Mouse (Mus musculus) thymus, adult 2 months (tissue): ENCODE measurements around the gene Olfr1016. TPM values are rescaled to one million over a fixed set of nuclear protein-coding genes. Genes with fewer than 3 reads are reported as not detected.

ENCODE experiments used
- DNase-seq: peaks from one replicate; pipeline ENCODE4 v3.0.0; 2021
- H3K27ac ChIP-seq: fragments of 200-500 bp; 2 replicates; pipeline ENCODE4 v1.5.1; 2012; ENCODE audit warnings: low read length, control low read depth; ENCODE audit not compliant: control insufficient read depth, insufficient read depth
- H3K27me3 ChIP-seq: fragments of 200-500 bp; 2 replicates; pipeline ENCODE4 v1.6.1; 2012; ENCODE audit warnings: mild to moderate bottlenecking, low read length, moderate library complexity, mixed read lengths; ENCODE audit not compliant: control insufficient read depth, insufficient read depth
- H3K36me3 ChIP-seq: fragments of 200-500 bp; 2 replicates; pipeline ENCODE4 v1.6.1; 2012; ENCODE audit warnings: mild to moderate bottlenecking, low read length, moderate library complexity; ENCODE audit not compliant: control insufficient read depth, insufficient read depth
- H3K4me1 ChIP-seq: fragments of 200-500 bp; replicated peaks from 2 replicates; pipeline ENCODE4 v1.6.1; 2012; ENCODE audit warnings: low read length; ENCODE audit not compliant: control insufficient read depth, insufficient read depth
- H3K4me3 ChIP-seq: fragments of 200-500 bp; 2 replicates; pipeline ENCODE4 v1.5.1; 2012; ENCODE audit warnings: mild to moderate bottlenecking, low read length, control low read depth, moderate library complexity; ENCODE audit not compliant: control insufficient read depth, insufficient read depth
- CTCF ChIP-seq: fragments of 200-500 bp; IDR thresholded peaks from 2 replicates; pipeline ENCODE4 v1.5.1; 2012; ENCODE audit warnings: mild to moderate bottlenecking, control low read depth, low read length, moderate library complexity, borderline replicate concordance; ENCODE audit not compliant: control insufficient read depth, poor library complexity, insufficient read depth; ENCODE audit errors: extremely low read depth
- POLR2A ChIP-seq: fragments of 200-500 bp; IDR thresholded peaks from 2 replicates; pipeline ENCODE4 v1.6.1; 2012; ENCODE audit warnings: mild to moderate bottlenecking, low read length, control low read depth, moderate library complexity; ENCODE audit not compliant: control insufficient read depth, poor library complexity, insufficient read depth; ENCODE audit errors: extremely low read depth
- WGBS: fragments of 180-500 bp; shearing (Covaris S2); methylation state at CpG from one replicate; pipeline ENCODE4 v1.1.7; 2018; 5-methylcytosine and 5-hydroxymethylcytosine counted together
- polyA plus RNA-seq: library from polyadenylated mRNA; depleted of rRNA; stranded (reverse); fragments of >200 nt; gene quantifications from 2 replicates; pipeline ENCODE4 v1.2.3, GENCODE M21; 2012; rRNA removed

The Olfr1016 gene
- polyA plus RNA-seq: not detected in 2 replicates

DNA sequence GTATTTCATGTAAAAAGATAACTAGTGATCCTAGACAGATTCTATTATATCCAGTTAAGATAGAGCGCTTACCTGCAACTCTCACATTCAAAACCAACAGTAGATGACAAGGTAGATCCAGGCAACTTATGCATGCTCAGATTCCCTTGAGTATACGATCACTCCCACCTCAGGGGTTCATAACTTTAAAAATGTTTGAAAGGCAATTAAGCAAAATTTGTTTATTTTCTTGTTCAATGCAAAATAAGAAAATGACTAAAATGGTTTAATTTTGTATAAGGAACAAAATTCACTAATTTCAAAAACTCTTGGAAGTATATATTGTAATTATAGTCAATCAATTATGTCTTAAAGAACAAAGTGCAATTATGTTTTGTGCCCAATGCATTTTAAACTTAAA, at the start of gene Olfr1016:
Olfr1016 (minus strand) TSS at position 101 of the 400 bp plus-strand sequence.
- no peaks in the 10 kb centered on the region for H3K27me3 ChIP-seq
- H3K4me3 ChIP-seq: no peak within 1 kb of the TSS
- TF ChIP-seq POLR2A (no peak), CTCF (no peak)
- H3K4me1 ChIP-seq: no peaks in the 10 kb centered on the region
- H3K36me3 ChIP-seq: no peaks in the 10 kb centered on the region
- H3K27ac ChIP-seq: no peak within 1 kb of the TSS
- WGBS: 95% methylated on average over 2 of the region's 2 CpGs
- DNase-seq: no peak

DNA sequence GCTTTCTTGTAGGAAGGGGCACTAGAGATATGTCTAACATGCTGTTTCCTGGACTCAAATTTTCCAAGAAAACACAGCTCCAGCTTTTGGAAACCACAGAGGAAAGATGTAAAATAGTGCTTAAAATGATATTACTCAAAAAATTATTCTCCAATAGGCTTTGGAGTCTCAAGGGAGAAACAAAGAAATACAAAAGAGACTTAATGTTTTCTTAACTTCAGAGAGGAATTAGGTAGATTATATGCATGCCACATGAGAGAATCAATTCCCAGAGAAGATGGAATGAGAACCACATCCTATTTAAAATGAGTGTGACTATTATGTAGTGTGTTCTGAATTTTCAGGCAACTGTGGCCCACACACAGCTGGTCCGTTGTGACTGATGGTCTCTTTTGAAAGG, 44.4 kb upstream of the Olfr1016 start, which contains the start of gene Olfr1020:
Olfr1020 (plus strand) TSS at position 301 of the 400 bp plus-strand sequence.
- no peak for DNase-seq
- H3K4me1 ChIP-seq: no peaks in the 10 kb centered on the region
- H3K27ac ChIP-seq: no peak within 1 kb of the TSS
- WGBS: 87% methylated on average over 1 of the region's 1 CpGs
- TF ChIP-seq CTCF (no peak), POLR2A (no peak)
- H3K4me3 ChIP-seq: no peak within 1 kb of the TSS
- no peaks in the 10 kb centered on the region for H3K27me3 ChIP-seq
- H3K36me3 ChIP-seq: no peaks in the 10 kb centered on the region

DNA sequence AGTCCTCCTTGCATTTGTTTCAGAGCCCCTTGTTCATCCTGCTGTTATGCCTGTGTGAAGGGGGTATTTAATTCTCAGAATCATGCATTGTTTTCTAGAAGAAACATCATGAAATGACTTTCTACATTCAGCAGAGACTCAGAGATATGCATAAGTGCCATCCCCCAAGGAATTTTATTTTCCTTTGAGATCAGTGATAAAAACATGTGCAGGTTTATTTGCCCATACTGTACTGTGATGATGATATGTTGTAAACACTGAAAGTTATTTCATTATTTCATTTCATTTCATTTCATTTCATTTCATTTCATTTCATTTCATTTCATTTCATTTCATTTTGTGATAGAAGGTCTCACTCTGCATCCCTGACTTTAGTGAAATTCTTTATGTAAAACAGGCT, 43.0 kb upstream of the Olfr1016 start, which contains the start of gene Olfr1019:
Olfr1019 (minus strand) TSS at position 101 of the 400 bp plus-strand sequence.
- H3K4me1 ChIP-seq: no peaks in the 10 kb centered on the region
- H3K4me3 ChIP-seq: no peak within 1 kb of the TSS
- TF ChIP-seq CTCF (no peak), POLR2A (no peak)
- no peaks in the 10 kb centered on the region for H3K36me3 ChIP-seq
- no peaks in the 10 kb centered on the region for H3K27me3 ChIP-seq
- H3K27ac ChIP-seq: no peak within 1 kb of the TSS
- no peak for DNase-seq

DNA sequence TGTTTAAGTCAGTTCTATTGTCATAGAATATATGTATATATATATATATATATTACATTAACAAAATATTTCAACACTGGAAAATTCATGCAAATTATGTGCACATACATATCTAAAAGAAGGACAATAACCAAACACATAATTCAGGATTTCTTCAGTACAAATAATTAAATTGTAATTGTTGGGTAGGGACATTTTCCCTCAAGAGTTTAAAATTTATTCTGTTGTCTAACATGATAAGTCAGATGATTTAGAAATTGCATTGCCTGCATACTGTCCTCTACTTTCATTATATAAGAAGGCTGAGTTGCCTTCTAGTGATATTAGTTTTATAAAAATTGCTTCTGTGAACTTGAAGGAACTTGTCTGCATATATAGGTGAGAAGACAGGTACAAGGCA, 15.8 kb upstream of the Olfr1016 start, which contains the start of gene Olfr1018:
Olfr1018 (plus strand) TSS at position 301 of the 400 bp plus-strand sequence.
- no peak for DNase-seq
- Histone ChIP-seq H3K27ac (no peak within 1 kb of the TSS), H3K4me3 (no peak within 1 kb of the TSS), H3K4me1 (no peaks in the 10 kb centered on the region), H3K27me3 (no peaks in the 10 kb centered on the region), H3K36me3 (no peaks in the 10 kb centered on the region)
- TF ChIP-seq POLR2A (no peak), CTCF (no peak)

DNA sequence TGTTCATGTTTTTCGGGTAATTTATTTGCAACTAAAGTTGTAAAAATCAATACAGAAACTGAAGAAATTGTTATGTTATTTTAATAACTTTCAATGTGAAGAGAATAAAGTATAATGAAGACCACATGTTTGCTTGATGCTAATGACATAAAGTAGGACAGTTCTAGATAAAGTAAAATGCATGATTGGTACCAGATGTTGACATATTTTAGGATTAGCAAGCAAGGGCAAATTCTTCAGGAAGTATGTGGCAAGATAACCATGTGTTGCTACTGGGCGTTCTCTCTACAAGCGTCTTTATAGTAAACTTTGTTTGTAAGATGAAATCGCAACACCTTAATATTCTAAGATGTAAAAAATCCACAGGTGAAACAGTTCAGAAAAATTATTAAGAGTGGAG, 2.2 kb upstream of the Olfr1016 start:
- Histone ChIP-seq H3K4me1 (no peaks in the 10 kb centered on the region), H3K27me3 (no peaks in the 10 kb centered on the region), H3K4me3 (no peak overlapping the region), H3K36me3 (no peaks in the 10 kb centered on the region), H3K27ac (no peak overlapping the region)
- DNase-seq: no peak
- WGBS: 93% methylated on average over 4 of the region's 4 CpGs
- no peak for TF ChIP-seq CTCF
- TF ChIP-seq POLR2A: no peak

GRCm38 (mm10) chr2:85792331-85792730, 10.0 kb downstream of the Olfr1016 start:
- Histone ChIP-seq H3K36me3 (no peaks in the 10 kb centered on the region), H3K27ac (no peak overlapping the region), H3K4me1 (no peaks in the 10 kb centered on the region), H3K27me3 (no peaks in the 10 kb centered on the region), H3K4me3 (no peak overlapping the region)
- WGBS: 85% methylated on average over 2 of the region's 2 CpGs
- TF ChIP-seq POLR2A (no peak), CTCF (no peak)
- DNase-seq: no peak

DNA sequence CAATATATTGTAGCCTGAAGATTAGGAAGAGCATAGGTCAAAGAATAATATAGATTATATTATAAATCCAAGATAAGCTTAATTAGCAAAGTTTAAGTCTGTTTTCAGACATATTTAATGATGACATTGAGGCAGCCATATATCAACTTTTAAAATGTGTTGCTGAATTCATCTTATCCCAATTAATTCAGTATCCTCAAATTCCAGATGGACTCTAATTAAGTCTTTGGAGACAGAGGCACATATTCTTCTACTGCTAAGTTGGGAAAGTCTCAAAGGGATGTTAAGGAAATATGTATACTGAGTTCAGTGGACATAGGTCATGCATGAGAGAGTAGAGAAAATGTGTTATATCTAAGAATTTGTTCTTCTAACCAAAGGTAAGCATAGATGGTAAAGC, 20.6 kb downstream of the Olfr1016 start, which contains the start of gene Olfr1015:
Olfr1015 (plus strand) TSS at position 301 of the 400 bp plus-strand sequence.
- Histone ChIP-seq H3K4me3 (no peak within 1 kb of the TSS), H3K36me3 (no peaks in the 10 kb centered on the region), H3K4me1 (no peaks in the 10 kb centered on the region), H3K27me3 (no peaks in the 10 kb centered on the region), H3K27ac (no peak within 1 kb of the TSS)
- no peak for TF ChIP-seq POLR2A
- no peak for TF ChIP-seq CTCF
- no peak for DNase-seq
